Mouse (Mus musculus): Measurements from ENCODE around the gene Golga5.
"Not testable (repeated sequence)": the region's sequence is repeated elsewhere in the genome, so short reads cannot be mapped to it uniquely, and the experiment has no call there.

Golga5 gene

DNA sequence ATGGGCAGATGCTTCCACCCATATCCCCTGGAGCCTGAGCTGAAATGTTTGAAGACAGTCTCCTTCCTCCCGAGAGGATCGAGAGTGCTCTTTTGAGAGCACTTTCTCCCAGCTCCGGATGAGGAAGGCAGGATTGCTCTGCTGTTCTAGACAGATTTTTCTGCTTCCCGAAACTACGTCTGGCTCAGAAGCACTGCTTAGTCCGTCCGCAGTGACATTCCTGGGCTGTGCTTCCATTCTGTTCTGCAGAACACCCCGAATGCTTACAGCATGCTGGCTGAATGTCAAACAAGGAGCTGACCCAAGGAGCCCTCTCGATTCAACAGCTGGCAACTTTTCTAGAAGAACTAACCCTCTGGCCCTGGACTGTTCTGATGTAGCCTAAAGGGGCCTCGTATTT lies 18.5 kb upstream of the Golga5 start:
- no peak for DNase-seq (ENCODE audit: low spot score)

DNA sequence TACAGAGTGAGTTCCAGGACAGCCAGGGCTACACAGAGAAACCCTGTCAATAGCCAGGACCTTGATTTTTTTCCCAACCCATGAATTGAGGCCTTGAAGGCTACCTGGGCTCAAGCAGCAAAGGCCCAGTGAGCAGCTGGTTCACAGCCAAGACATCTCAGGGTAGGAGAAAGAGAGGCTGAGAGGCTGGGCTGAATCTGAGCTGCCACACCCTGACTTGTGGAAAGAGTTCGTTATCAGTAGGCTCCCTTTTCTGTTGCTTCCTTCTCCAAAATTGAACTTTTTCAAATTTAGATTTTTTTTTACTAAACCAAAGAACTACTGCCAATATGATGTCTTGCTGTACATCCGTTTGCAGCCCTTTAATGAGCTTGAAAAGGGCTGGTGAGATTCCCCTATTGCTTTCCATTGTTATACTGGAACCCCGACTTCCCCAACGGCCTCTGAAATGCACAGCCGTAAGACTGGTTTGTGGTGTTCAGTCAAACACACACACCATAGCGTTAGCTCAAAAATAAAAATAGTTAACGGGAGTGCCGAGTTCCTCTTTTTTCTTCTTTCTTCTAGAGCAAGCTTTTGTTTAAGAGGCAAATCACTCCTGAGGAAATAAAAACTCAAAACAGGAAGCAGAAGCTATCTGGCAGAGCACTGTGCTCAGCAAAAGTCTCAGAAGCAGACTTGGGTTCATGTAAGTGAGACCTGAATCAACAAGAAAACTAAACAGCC lies 17.6 kb upstream of the Golga5 start:
- DNase-seq (ENCODE audit: low spot score), result no peak

DNA sequence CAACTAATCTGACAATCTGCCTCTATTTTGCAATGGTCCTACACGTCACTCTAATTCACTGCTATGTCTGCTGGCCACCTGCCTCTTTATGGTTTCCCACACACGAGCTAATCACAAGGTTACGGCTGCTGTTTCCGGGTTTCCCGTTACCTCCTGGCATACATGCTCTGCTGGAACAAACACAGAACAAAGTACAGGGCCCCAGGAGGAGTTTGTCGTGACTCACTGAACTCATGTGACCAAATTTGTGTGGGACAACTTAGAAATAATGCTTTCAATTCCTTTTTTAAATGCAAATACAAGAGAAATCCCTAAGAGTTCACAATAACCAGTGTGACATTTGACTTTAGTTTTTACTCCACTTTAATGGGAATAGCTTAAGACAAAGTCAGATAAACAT lies 15.4 kb upstream of the Golga5 start:
- no peak for DNase-seq (ENCODE audit: low spot score)

DNA sequence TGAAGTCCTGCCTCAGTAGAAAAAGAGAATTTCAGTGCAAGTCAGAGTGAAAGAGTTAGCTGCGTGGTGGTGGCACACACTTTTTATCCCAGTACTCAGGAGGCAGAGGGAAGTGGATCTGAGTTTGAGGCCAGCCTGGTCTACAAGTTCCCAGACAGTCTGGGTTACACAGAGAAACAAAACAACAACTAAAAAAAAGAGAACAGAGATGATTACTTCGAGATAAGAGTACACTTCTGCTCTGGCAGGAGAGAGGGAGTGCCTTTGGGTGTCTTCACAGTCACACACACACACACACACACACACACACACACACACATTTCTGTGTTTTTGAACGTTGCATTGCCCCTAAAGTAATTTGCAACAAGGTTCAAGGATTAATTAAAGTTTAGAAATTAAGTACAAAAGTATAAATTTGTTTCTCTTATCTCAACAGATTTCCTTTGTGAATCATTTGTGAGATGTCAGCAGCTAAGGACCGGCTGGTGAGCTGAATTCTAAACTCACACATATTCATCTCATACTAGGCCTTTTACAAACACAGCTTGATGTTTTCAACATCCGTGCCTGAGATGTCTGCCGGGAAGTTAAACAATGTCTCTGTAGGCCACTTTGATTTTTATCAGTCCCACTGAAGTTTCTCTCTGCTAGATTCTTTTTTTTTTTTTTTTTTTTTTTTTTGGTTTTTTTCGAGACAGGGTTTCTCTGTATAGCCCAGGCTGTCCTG lies 12.3 kb upstream of the Golga5 start:
- no peak for DNase-seq (ENCODE audit: low spot score)

DNA sequence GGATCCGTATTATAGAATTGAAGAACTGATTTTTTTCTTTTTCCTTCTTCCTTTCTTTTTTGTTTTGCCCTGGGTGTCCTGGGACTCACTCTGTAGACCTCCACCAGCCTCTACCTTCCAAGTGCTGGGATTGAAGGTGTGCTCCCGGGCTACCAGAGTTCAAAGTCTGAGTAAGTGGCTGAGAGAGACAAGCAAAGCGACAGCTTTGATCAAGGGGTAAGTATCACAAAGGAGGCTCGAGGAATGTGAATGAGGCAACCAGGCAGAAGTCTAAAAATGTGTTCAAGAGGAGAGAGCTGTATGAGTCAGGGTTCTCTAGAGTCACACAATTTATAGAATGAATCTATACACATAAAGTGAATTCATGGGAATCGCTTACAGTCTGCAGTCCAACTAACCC lies 8.9 kb upstream of the Golga5 start:
- DNase-seq (ENCODE audit: low spot score), result no peak

DNA sequence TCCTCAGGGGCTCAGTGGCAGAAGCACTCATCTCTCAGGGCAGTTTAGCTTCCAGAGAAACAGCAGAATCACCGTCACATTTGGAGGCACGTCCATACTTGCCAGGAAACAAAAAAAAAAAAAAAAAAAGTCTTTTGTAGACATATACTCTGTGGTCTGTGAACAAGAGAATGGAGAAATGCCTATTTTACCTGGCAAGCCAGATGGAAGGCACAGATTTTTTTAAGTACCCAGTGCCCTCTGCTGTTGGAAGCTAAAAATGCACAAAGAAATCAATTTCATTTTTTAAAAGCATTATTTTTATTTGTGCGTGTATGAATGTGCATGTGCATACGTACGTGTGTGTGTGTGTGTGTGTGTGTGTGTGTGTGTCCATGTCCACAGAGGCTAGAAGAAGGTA lies 7.8 kb upstream of the Golga5 start:
- DNase-seq (ENCODE audit: low spot score), result no peak

DNA sequence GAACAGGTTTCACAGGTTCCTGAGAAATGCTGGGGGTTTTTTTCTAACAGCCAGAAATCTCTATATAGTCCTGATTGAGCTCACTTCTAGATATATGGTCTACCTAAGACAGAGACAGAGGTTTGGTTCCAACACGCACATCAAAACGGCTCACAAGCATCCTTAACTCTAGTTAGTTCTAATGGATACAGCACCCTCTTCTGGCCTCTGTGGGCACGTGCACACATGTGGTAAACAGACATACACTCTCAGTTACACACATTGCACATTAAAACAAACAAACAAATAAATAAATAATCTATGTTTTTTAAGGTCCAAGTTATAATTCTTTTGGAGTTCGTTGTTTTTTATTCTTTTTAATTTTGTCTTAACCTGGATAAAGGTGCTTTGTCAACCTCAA lies 4.3 kb upstream of the Golga5 start:
- DNase-seq (ENCODE audit: low spot score), result no peak

DNA sequence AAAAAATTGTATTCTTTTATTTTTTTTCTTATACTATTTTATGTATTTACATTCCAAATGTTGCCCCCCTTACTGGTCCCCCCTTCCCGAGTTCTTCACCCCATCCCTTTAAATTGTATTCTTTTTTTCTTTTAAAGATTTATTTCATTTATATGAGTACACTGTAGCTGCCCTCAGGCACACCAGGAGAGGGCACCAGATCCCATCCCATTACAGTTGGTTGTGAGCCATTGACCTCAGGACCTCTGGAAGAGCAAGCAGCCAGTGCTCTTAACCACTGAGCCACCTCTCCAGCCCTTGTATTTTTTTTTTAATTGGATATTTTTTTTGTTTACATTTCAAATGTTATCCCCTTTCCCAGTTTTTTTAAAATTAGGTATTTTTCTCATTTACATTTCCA lies 799 bp upstream of the Golga5 start:
- no peak for DNase-seq (ENCODE audit: low spot score)

DNA sequence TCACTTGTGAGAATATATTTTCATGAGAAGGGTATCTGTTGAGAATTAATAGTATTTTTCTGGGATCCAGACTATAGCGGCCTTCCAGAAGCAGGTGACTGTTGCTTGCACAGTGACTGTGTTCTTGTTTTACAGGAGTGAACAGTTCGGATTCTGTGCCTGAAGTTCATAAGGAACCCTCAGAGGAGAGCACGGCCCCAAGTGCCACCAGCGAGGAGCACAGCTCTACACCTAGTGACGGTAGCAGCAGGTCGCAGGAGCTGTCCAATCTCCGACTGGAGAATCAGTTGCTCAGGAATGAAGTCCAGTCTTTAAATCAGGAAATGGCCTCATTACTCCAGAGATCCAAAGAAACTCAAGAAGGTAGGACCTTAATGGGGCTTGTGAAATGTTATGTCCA lies 5.5 kb downstream of the Golga5 start:
- DNase-seq (ENCODE audit: low spot score), result no peak

DNA sequence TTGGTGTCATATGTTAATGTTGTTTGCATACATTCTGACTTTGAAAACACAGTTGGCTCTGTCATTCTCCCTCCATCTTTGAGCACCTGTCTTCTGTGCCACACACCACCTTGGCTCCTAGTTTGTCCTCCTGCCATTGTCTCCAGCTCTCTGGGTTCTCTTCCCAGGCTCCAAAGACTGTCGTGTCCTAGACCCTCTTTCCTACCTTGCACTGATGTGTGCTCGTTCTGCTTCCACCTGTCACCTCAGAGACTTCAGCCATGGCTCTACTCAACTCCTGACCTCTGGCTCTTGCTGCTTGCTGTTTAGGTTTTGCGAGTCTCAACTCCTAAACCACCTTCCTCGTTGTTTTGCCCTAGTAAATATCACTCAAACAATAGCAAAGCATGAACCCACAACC lies 11.5 kb downstream of the Golga5 start:
- DNase-seq (ENCODE audit: low spot score), result no peak

DNA sequence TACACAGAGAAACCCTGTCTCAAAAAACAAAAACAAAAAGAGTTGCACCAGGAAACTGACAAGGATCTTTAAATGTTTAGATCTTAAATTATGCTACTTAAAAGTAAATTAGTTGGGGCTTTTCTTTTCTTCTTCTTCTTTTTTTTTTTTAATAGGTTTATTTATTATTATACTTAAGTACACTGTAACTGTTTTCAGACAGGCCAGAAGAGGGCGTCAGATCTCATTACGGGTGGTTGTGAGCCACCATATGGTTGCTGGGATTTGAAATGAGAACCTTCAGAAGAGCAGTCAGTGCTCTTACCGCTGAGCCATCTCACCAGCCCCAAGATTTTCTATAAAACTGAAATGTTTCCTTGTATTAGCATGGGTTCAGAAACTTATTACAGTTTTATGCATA lies 16.0 kb downstream of the Golga5 start:
- DNase-seq (ENCODE audit: low spot score), result no peak

DNA sequence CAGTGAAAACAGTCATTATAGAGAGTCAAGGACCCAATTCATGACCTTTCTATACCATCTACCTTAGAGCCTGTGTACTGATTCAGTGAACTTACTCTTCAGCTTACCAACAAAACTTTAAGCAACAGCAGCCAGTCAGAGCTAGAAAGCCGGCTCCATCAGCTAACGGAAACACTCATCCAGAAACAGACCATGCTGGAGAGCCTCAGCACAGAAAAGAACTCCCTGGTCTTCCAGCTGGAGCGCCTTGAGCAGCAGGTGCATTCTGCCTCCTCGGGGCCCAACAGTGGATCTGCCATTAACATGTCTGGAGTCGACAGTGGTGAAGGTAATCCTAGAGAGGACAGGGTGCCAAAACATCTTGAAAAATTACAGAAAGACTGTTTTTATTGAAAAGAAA lies 23.0 kb downstream of the Golga5 start:
- DNase-seq (ENCODE audit: low spot score), result no peak

DNA sequence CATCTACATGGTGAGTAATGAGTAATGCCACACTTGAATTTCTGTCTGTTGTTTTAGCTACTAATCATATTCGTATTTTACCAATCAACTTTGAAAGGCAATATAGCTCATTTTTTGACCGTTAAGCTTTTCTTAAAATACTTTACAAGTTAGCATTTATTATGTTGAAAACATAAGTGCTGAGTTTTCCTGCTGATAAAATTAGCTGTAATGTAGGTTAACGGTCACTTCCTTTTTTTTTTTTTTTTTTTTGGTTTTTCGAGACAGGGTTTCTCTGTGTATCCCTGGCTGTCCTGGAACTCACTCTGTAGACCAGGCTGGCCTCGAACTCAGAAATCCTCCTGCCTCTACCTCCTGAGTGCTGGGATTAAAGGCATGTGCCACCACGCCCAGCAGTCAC lies 26.8 kb downstream of the Golga5 start:
- not testable (repeated sequence) for DNase-seq (ENCODE audit: low spot score)

DNA sequence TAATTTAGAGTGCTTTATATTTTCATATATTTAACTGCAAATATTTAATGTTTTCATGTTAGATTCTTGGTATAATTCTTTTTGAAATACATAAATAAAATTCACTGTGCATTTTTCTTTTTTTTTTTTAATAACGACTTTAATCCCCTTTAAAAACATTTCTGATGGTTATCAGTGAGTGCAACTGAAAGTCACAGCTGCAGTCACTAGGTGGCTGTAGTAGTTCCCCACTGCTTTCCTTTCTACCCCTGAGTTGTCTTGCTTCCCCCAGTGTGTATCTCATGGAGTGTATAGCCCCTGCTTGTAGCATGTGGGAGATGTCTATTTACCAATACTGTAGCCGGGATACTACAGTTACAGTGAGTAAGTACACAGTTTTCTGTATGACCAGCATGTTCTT lies 29.0 kb downstream of the Golga5 start:
- no peak for DNase-seq (ENCODE audit: low spot score)

DNA sequence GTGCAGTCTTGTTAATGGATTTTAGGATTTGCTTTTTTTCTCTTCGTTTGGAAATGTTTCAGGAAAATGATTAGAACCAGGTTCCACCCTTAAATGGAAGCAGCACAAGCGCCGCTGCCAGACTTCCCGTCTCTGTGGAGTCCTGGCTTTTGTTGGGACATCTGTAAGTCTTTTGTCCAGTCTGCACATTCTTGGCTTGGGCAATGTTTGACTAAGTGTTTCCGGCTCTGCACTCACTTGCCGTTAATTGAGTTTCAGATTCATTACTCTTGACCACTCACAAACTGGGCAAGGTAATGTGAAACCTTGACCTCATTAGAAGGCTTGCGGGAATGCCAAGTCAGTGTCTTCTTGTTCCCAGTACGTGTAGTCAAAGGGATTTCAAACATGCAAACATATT lies 29.8 kb downstream of the Golga5 start:
- no peak for DNase-seq (ENCODE audit: low spot score)

DNA sequence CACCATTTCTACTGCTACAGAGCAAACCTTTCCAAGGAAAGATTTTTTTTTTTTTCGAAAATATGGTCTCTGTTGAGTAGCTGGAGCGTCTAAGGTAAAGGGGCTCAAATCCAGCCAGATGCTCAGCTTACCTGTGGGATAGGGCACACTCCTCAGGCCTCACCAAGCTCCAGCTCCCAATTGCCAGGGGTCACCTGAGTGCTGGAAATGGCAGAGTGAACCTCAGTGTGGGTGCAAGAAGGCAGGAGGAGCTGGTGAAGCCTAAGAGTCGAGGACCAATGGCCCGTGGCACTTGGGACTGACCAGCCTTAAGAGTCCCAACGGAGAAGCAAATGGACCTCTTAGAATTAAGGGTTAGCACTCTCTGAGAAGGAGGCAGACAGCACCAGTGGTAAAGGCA lies 30.3 kb downstream of the Golga5 start:
- DNase-seq (ENCODE audit: low spot score), result no peak

DNA sequence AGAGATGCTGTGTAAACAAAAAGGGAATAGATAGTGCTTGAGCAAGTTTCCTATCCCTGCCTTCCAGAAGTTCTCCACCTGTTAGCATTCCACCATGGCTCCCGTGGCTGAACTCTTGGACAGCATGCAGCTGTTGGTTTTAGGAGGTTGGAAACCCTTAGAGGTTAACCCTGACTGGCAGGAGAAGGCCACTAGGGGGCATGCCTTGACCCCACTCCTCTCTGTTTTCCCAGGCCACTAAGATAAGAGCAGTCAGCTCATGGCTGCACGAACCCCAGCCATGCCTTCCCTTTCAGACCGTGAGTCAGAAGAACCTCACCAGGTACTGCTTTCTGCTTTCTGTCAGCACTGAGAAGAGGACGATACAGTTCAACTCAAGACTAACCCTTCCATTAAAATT lies 30.8 kb downstream of the Golga5 start:
- DNase-seq (ENCODE audit: low spot score), result no peak

DNA sequence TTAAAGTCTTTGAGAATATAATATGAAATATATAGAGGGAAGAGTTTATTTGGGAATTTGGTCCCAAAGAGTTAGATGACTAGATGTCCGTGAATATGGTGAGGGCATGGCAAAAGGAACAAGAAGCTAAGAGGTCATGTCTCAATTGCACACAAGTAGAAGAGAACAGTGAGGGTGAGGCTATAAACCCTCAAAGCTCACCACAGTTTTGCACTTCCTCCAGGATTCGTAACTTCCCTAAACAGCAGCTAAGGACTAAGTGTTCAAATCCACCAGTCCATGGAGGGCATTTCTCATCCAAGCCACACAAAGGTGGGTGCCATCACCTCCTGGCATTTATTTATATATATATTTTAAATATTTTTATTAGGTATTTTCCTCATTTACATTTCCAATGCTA lies 32.1 kb downstream of the Golga5 start:
- no peak for DNase-seq (ENCODE audit: low spot score)

DNA sequence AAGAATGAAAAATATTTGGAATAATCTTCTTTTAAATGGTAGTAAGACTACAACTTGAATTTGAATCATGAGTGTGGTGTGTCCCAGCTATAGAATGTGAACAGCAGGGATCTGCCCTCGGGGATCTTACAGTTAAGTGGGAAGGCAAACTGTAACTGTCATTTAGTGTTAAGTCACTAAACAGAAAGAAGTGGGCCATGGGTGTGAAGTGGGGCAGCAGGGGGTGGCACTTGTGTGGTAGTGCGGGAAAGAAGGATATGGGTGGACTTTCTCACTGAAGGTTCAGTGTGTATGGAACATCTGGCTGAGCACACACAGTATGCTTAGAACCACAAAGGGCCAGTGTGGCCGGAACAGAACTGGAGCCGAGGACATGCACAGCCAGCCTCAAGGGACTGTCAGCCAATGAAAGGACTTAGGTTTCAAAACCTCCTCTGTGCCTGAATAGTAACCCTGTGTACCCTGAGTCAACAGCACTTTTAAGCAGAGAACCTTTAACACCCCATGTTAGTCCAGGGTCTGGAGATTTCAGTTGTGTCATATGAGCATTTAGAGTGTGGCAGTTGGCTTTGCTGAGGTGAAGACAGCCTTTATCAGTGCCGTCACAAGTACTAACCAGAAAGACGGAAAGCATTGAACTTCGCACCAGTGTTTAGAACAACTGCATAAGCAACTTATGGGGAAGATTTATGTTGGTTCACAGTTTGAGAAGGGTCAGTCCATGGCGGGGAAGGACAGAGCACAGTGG lies 33.1 kb downstream of the Golga5 start:
- DNase-seq (ENCODE audit: low spot score), result no peak

DNA sequence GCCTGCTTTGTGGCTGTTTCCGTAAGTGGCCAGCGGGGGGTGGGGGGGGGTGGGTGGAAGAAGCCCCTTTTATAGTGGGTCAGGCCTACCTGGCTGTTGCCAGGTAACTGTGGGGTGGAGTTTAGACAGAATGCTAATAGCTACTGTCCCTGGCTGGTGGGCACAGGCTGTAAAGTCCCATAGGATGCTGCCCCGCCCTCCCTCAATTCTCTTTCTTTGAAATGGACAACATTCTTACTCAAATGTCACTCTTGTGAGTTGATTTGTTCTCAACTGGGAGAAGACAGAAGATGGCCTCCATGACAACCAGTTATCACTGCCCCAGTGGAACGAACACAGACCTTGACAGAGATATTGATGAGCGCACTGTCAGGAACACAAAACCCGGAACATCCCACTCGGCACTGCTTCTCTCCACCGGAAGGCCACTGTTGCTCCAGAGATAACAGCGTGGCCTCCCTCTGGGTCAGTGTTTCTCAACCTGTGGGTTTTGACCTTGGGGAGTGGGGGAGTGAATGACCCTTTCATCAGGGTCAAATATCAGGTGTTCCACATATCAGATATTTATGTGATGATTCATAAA lies 36.3 kb downstream of the Golga5 start:
- no peak for DNase-seq (ENCODE audit: low spot score)

DNA sequence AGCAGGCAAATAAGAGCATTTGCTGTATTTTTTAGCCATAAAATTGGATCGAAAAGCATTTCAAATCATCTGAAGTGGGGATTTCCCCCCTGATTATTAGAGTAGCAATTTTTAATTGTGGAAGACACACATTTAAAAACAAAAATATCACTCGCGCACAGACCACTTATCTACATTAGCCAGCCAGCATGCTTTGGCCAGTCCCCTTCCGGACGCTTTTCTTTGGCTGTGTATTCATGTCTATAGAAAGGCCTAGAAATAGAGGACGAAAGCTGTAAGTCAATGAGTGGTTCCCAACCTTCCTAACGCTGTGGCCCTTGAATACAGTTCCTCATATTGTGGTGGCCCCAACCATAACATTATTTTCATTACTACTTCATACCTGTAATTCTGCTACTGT lies 37.0 kb downstream of the Golga5 start:
- no peak for DNase-seq (ENCODE audit: low spot score)

DNA sequence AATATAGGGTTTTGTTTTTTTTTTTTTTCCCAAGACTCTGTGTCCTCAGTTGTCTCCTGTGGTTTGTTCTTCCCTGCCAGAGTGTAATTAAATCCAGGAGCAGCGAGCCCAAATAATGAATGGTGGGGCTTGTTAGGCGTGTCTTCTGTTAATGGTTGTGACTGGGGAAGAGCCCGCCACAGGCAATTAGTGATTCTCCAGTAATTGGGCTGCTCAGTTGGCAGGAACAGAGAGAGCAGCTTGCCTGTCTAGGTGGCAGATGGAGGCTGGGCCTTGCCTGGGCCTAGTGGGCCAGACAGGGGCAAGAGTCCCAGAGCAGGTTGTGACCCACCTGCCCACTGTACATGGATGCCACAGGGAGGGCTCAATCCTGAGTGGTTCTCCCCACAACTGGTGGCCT lies 42.4 kb downstream of the Golga5 start:
- no peak for DNase-seq (ENCODE audit: low spot score)

DNA sequence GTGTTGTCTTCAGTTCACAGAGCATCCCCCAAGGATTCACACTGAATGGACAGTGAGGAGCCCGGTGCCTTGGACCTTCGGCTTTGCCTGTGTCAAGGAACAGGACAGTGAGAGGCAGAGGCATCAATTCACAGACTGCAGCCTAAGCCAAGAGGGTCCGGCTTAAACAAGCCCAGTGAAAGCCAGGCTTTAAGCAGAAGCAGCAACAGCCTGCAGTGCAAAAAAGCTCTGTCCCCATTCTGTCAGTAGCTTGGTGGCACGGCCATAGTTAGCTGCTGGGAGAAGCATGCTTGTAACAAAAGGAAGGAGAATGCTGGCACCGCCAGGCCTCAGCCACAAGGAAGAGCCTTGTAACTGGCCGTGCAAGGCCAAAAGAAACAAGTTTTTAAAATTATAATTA lies 45.2 kb downstream of the Golga5 start:
- no peak for DNase-seq (ENCODE audit: low spot score)

All from testis, postnatal 10 days (tissue).